Mouse (Mus musculus) neural tube, embryonic 14.5 days (tissue): Measurements from ENCODE around the gene Ccl26. TPM values are rescaled to one million over a fixed set of nuclear protein-coding genes. Genes with fewer than 3 reads are reported as not detected.

Experiments used
- polyA plus RNA-seq: library from polyadenylated mRNA; unstranded; fragments of >200 nt; fragmentation: Nextera tagmentation; extraction: Ambion mirVana; gene quantifications from 2 replicates; pipeline ENCODE4 v1.2.1, GENCODE M21; 2014

Gene Ccl26
- polyA plus RNA-seq, 1 experiment from 2014 or later, result not detected

Other genes with a start within 250 kb of the Ccl26 start
- not detected in 2 replicates for gene Fkbp6, start 213.5 kb downstream of the Ccl26 start, polyA plus RNA-seq
- not detected in 2 replicates for gene Trim50, start 210.3 kb downstream of the Ccl26 start, polyA plus RNA-seq
- gene Nsun5, start 193.6 kb downstream of the Ccl26 start, polyA plus RNA-seq, result 22.8 and 23.0 TPM in 2 replicates
- 9.4 and 11.4 TPM in 2 replicates for gene Pom121, start 169.0 kb downstream of the Ccl26 start, polyA plus RNA-seq
- gene Hip1, start 18.4 kb downstream of the Ccl26 start, polyA plus RNA-seq, result 49.0 and 52.4 TPM in 2 replicates
- 3.7 TPM in 1 of 2 replicates, not detected in the other for gene Ccl24, start 9.5 kb upstream of the Ccl26 start, polyA plus RNA-seq
- 90.9 and 111 TPM in 2 replicates for gene Rhbdd2, start 69.0 kb upstream of the Ccl26 start, polyA plus RNA-seq
- gene Por, start 106.5 kb upstream of the Ccl26 start, polyA plus RNA-seq, result 70.9 and 80.5 TPM in 2 replicates
- 76.3 and 82.0 TPM in 2 replicates for gene Tmem120a, start 180.9 kb upstream of the Ccl26 start, polyA plus RNA-seq
- 0.76 TPM in 1 of 2 replicates, not detected in the other for gene Styxl1, start 214.8 kb upstream of the Ccl26 start, polyA plus RNA-seq
- gene Mdh2, start 214.9 kb upstream of the Ccl26 start, polyA plus RNA-seq, result 680 and 694 TPM in 2 replicates
- gene Srrm3, start 243.3 kb upstream of the Ccl26 start, polyA plus RNA-seq, result 61.0 and 65.9 TPM in 2 replicates